Mouse (Mus musculus) lung, adult 2 months (tissue): ENCODE measurements around the gene Smim4. TPM values are rescaled to one million over a fixed set of nuclear protein-coding genes. Genes with fewer than 3 reads are reported as not detected.

ENCODE experiments used
- DNase-seq: peaks from one replicate; pipeline ENCODE4 v3.0.0; 2022
- H3K4me1 ChIP-seq: fragments of 200-500 bp; 2 replicates; pipeline ENCODE4 v1.6.1; 2011; ENCODE audit warnings: low read length; ENCODE audit not compliant: control insufficient read depth, insufficient read depth
- H3K4me3 ChIP-seq: fragments of 200-500 bp; replicated peaks from 2 replicates; pipeline ENCODE3; 2011; ENCODE audit warnings: low read depth, mild to moderate bottlenecking, control low read depth, low read length; ENCODE audit errors: extremely low read depth
- CTCF ChIP-seq: fragments of 200-500 bp; IDR thresholded peaks from 2 replicates; pipeline ENCODE4 v1.5.1; 2011; ENCODE audit warnings: mild to moderate bottlenecking, low read length, control low read depth; ENCODE audit not compliant: insufficient read depth
- POLR2A ChIP-seq: fragments of 200-500 bp; IDR thresholded peaks from 2 replicates; pipeline ENCODE4 v1.6.1; 2011; ENCODE audit warnings: low read depth, mild to moderate bottlenecking, control low read depth, low read length, borderline replicate concordance; ENCODE audit errors: extremely low read depth
- WGBS: fragments of 180-500 bp; shearing (Covaris S2); methylation state at CpG from one replicate; pipeline ENCODE4 v1.1.7; 2018; 5-methylcytosine and 5-hydroxymethylcytosine counted together
- polyA plus RNA-seq: library from polyadenylated mRNA; depleted of rRNA; stranded (reverse); fragments of >200 nt; gene quantifications from 2 replicates; pipeline ENCODE4 v1.2.3, GENCODE M21; 2012

Smim4 gene
- polyA plus RNA-seq, 1 experiment: 58.1 TPM

DNA sequence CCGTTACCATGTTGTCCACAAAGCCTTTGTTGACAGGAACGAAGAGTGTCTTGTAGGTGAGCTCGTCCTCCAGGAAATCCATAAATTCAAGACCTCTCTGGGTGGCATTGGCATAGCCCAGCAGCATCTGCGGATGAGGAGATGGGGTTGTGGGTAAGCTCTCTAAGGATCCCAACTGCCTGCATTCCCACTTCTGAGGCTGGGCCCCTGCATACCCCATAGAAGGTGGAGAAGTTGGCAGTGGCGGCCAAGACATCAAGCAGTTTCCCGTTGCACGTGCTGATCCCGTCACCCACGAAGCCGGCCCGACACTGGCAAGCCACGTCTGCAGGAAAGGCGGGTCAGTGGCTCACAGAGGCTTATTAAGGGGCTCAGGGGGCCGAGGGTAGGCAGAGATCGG is 11.4 kb upstream of the Smim4 start:
- Histone ChIP-seq H3K4me1 (no peaks in the 10 kb centered on the region), H3K4me3 (no peak overlapping the region)
- TF ChIP-seq POLR2A (no peak), CTCF (no peak)
- DNase-seq: no peak
- WGBS: 79% methylated on average over 15 of the region's 15 CpGs

DNA sequence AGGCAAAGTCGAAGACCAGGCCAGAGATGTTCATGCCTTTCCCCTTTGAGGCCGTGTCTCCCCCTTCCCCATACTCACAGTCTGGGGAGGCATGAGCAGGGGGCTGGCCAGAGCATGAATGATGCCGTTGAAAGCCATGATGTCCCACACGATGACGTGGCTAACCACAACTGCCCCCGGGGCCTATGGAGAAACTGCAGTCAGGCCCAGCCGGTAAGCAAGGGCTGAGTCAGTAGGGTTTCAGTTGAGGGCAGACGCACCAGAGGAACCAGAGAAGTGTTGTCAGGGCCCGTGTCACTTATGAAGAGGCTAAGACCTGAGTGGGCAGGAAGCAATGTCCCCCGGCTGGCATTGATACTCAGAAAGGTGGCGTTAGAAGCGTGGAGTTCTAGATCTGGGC is 10.9 kb upstream of the Smim4 start:
- WGBS: 79% methylated on average over 12 of the region's 12 CpGs
- no peaks in the 10 kb centered on the region for H3K4me1 ChIP-seq
- no peak for DNase-seq
- no peak overlapping the region for H3K4me3 ChIP-seq
- TF ChIP-seq CTCF (no peak), POLR2A (no peak)

DNA sequence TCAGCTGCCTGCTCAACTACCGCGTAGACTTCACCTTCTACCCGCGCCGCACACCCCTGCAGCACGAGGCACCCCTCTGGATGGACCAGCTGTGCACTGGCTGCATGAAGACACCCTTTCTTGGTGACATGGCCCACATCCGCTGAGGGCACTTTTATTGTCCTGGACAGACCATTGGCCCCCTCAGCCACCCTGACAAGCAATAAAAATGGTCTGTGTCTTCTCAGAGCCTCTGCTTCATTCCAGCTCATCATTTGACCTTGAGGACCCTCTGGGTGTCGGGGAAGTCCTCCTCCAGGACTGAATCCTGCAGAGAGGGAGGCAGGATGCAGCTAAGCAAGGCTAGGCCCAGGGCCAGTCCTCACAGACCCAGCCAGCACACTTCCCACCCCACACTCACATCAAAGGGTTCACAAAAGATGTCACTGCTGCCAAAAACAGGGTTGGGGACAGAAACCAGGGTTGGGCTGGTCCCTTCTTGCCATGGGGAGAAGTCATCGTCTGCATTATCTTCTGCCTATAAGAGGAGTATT is 10.2 kb upstream of the Smim4 start:
- TF ChIP-seq POLR2A (no peak), CTCF (no peak)
- DNase-seq: no peak
- H3K4me1 ChIP-seq: no peaks in the 10 kb centered on the region
- H3K4me3 ChIP-seq: no peak overlapping the region
- WGBS: 89% methylated on average over 9 of the region's 9 CpGs

DNA sequence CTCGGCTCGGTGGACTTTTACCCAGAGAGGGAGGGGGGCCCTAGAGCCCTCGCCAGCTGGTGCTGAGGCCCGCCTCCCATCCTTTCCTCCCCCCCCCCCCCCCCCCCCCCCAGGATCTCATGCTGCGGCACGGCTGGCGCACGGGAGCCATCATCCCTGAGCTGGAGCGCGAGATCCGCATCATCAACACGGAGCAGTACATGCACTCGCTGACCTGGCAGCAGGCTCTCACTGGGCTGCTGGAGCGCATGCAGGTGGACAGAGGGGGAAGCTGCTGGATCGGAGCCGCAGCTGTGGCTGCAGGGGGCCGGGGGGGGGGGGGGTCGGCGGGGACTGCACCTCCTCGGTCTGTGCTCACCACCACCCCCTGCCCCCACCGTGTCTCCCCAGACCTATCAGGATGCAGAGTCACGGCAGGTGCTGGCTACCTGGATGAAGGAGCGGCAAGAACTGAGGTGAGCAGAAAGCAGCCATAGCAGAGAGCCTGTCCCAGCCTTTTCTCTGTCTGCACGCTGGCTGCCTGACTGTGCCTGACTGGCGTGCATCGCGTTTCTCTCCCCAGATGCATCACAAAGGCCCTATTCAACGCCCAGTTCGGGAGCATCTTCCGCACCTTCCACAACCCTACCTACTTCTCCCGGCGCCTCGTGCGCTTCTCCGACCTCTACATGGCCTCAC is 9.6 kb upstream of the Smim4 start:
- no peak for TF ChIP-seq POLR2A
- no peak for TF ChIP-seq CTCF
- DNase-seq: no peak

DNA sequence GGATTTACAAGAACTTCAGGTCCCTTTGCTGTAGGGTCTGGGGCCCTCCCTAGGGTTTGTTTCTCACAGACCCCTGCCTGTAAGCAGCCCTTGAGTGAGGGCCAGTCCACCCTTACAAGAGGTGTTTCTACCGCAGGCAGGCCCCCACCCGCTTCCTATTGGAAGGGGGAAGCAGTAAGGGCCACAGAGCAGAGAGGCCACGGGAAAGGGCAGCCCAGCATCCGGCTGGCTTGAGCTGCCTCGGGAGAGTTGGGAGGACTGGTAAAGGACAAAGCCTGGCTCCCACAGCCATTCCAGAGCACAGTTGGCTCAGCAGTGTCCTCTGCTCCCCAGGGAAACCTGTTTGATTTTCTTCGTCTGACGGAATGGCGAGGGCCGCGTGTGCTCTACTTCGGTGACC is 9.0 kb upstream of the Smim4 start:
- Histone ChIP-seq H3K4me3 (no peak overlapping the region), H3K4me1 (no peaks in the 10 kb centered on the region)
- 68% methylated on average over 11 of the region's 11 CpGs for WGBS
- DNase-seq: no peak
- no peak for TF ChIP-seq CTCF
- no peak for TF ChIP-seq POLR2A

More for the DNA sequence above, 9.6 kb upstream of the Smim4 start:
- Histone ChIP-seq H3K4me1 (no peaks in the 10 kb centered on the region), H3K4me3 (no peak overlapping the region)
- 73% methylated on average over 25 of the region's 35 CpGs for WGBS

DNA sequence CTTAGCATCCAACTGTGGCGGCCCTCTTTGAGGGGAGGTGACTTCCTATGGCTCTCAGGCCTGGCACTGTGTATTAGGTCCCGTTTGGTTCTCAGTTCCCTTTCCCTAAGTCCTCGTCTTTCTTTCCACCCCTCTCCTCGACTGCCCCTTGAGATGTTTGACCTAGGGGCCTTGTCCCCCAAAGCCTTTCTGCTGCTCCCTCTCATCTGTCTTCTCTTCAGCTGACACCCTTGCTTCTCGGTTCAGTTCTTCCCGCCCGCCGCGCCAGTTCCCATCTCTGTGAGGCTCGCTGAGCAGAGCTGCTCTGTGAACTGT is 8.5 kb upstream of the Smim4 start:
- TF ChIP-seq POLR2A: no peak
- TF ChIP-seq CTCF: no peak
- WGBS: 68% methylated on average over 10 of the region's 10 CpGs
- no peaks in the 10 kb centered on the region for H3K4me1 ChIP-seq
- no peak for DNase-seq
- no peak overlapping the region for H3K4me3 ChIP-seq

DNA sequence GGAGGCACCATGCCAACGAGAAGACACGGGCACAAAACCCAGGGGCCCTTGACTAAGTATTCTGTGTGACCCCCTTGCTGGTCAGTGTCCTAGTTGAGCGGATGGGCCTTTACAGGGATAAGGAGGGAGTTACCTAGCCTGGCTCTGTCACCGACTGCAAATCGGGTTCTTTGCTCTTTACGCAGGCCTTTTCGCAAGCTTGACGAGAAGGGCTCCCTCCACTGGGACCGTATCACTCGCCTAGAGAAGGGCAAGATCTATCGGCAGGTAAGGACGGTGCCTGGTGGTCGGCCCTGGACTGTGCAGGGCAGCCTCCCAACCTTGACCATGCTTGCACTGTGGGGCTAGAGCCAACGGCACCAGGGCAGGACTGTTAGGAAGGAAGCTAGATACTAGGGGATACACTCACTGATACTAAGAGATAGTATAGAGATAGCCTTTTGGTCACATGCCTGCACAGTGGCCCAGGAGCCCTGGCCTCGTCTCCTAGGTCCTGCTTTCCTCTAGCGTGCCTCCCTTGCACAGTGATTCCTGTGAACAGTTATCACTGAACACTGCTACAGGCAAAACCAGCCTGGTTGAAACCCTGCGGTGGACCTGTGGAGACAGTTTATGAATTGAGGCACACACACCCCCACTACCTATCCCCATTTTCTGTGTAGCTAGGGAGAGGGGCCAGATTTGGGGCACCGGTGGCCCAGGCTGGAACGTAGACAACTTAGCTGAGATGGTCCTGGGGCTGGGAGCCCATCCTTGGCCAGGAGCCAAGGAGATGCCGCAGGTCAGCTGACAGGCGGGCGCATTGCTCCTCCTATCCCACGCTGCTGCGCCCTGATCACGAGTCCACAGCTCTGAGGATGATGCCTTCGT is 7.9 kb upstream of the Smim4 start:
- no peak for DNase-seq
- TF ChIP-seq CTCF: no peak
- TF ChIP-seq POLR2A: no peak
- Histone ChIP-seq H3K4me3 (no peak overlapping the region), H3K4me1 (no peaks in the 10 kb centered on the region)
- 85% methylated on average over 26 of the region's 26 CpGs for WGBS

DNA sequence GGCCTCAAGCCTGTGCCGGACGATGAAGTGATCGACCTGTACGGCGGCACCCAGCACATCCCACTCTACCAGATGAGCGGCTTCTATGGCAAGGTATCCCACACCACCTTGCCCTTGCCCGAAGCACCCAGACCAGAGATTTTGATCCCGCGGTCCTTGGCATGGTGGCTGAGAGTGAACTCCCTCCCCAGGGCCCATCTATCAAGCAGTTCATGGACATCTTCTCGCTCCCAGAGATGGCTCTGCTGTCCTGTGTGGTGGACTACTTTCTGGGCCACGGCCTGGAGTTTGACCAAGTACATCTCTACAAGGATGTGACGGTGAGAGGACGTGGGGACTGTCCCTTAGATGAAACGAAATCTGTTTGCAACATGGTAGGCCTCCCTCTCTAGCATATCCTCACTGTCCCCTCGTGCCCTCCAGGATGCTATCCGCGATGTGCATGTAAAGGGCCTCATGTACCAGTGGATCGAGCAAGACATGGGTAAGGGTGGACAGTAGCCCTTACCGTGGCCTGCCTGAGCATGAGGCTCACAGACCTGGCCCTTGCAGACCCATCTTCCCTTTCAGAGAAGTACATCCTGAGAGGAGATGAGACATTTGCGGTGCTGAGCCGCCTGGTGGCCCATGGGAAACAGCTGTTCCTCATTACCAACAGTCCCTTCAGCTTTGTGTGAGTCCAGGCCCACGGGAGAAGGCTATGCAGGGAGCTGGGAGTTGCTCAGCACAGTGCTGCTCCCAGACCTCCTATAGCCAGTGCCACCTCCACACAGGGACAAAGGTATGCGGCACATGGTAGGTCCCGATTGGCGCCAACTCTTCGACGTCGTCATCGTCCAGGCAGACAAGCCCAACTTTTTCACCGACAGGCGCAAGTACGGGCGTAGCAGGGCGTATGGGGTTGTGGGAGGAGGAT is 7.0 kb upstream of the Smim4 start:
- Histone ChIP-seq H3K4me3 (no peak overlapping the region), H3K4me1 (no peaks in the 10 kb centered on the region)
- DNase-seq: no peak
- TF ChIP-seq POLR2A (no peak), CTCF (no peak)
- 92% methylated on average over 34 of the region's 34 CpGs for WGBS
